Mouse (Mus musculus) CD4-positive naive resting alpha-beta T cell, adult 57 days (primary cell): ENCODE data around the gene Olfr731. TPM values are rescaled to one million over a fixed set of nuclear protein-coding genes. Genes with fewer than 3 reads are reported as not detected.

ENCODE experiments used
- total RNA-seq: library from RNA; stranded (reverse); gene quantifications from one replicate; pipeline ENCODE4 v1.2.4, GENCODE M21; 2023

Olfr731 gene
- not detected for total RNA-seq

DNA sequence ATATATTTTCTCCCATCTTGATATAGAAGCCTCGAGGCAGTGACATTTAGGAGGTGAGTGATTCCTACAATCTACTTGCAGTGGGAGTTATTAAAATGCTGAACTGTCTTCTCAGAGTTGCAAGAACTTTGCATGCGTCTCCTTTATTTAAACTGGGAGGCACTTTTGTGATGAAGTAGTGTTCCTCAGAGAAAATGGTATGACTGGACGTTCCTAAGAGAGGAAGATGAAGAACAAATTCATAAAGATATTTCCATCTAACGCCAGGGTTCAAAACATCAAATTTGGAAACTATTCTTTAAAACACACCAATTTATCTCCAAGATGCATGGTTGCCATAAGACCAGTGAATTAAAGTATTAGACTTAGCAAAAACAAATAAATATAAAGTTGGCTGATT, at the start of gene Olfr731:
Olfr731 (minus strand) TSS at position 101 of the 400 bp plus-strand sequence.

DNA sequence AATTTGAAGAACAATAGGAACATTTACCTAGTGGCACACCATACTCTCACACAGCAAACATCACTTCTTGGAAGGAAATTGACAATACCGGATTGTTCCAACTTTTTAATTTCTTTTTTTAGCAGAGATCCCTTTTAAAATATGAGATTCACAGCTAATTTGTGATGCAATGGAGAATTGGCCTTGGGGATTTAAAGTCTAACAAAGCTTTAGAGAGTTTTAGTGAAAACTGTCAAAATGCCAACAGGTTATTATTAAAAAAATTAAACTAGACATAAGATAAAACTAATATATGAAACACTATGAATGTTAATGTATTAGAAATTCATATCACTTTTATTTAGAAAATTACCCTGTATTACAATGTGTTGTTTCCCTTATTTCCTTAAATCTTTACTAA, 42.4 kb upstream of the Olfr731 start, which contains the start of gene Olfr732:
Olfr732 (minus strand) TSS at position 101 of the 400 bp plus-strand sequence.

DNA sequence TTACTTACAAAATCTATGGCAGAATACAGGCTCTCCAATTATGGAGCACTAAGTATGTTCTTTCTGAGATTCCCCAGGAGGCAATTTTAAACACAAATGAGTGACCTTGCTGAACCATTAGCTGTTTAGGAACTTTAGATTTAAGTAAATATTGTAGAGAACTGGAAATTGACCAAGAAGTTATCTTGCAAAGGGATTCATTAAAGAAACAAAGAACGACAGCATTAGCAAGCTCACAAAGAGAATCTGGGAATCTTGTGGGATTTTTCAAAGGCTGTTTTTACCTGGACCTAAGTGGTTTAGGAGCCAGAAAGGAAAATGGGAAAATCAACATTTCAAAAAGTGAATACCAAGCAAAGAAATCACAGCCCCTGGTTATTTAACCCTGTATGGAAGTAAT, 53.6 kb downstream of the Olfr731 start, which contains the start of gene Olfr730:
Olfr730 (minus strand) TSS at position 101 of the 400 bp plus-strand sequence.

Other genes with a start within 250 kb of the Olfr731 start
- gene Olfr725, start 201.5 kb downstream of the Olfr731 start, total RNA-seq = not detected
- not detected for gene Olfr726, start 150.9 kb downstream of the Olfr731 start, total RNA-seq
- gene Olfr727, start 118.7 kb downstream of the Olfr731 start, total RNA-seq = not detected
- not detected for gene Olfr728, start 99.2 kb downstream of the Olfr731 start, total RNA-seq
- not detected for gene Olfr729, start 89.0 kb downstream of the Olfr731 start, total RNA-seq
- gene Olfr730, start 53.7 kb downstream of the Olfr731 start, total RNA-seq = not detected
- not detected for gene Olfr732, start 42.3 kb upstream of the Olfr731 start, total RNA-seq
- not detected for gene Olfr733, start 59.7 kb upstream of the Olfr731 start, total RNA-seq
- not detected for gene Olfr734, start 84.9 kb upstream of the Olfr731 start, total RNA-seq
- not detected for gene Olfr735, start 107.0 kb upstream of the Olfr731 start, total RNA-seq
- 0.24 TPM for gene Tlr11, start 116.0 kb upstream of the Olfr731 start, total RNA-seq
- gene Olfr736, start 139.3 kb upstream of the Olfr731 start, total RNA-seq = not detected
- gene Olfr738, start 165.7 kb upstream of the Olfr731 start, total RNA-seq = not detected
- not detected for gene Olfr739, start 176.8 kb upstream of the Olfr731 start, total RNA-seq
- gene Olfr740, start 203.7 kb upstream of the Olfr731 start, total RNA-seq = not detected
- not detected for gene Olfr741, start 230.9 kb upstream of the Olfr731 start, total RNA-seq